Mouse (Mus musculus): ENCODE results near the gene Med15.

DNA sequence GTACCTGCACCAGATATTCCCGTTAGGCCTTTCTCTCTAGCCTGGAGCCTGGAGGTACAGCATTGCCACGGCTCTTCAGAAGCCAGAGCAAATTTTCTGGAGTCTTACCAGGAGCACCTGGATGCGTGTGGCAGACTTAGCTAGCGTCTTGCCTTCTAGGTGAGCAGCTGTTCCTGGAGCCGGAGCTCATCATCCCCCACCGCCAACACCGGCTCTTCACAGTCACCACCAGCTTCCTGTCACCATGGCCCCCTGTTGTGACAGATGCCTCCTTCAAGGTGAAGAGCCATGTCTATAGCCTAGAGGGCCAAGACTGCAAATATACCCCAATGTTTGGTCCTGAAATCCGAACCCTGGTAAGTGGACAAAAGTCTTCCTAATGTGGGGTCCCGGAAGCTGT is 92.0 kb downstream of the Med15 start:
- TF ChIP-seq POLR2A (IDR thresholded peaks at IDR 0.05; ENCODE audit: extremely low read depth, insufficient read depth, low read length): no peak
- no peak for TF ChIP-seq CTCF (IDR thresholded peaks at IDR 0.05; ENCODE audit: extremely low read depth, insufficient read depth, low read length)

Data from cortical plate, adult 2 months (tissue).